Mouse (Mus musculus): ENCODE data around the gene Sit1.

Gene Sit1

GRCm38 (mm10) chr4:43483535-43484091, at the start of gene Sit1:
Gene Sit1, minus strand, starts transcription at chr4:43483734.
- DNase-seq (ENCODE audit: low read depth) = no peak

- DNase-seq (ENCODE audit: low read depth) = no peak
Observed at GRCm38 (mm10) chr4:43533270-43533669, 49.7 kb upstream of the Sit1 start.

- DNase-seq (ENCODE audit: low read depth) = peak; percentile 85
Observed at GRCm38 (mm10) chr4:43530581-43530980, 47.0 kb upstream of the Sit1 start.

GRCm38 (mm10) chr4:43530081-43530501, 46.6 kb upstream of the Sit1 start:
- no peak for DNase-seq (ENCODE audit: low read depth)

- DNase-seq (ENCODE audit: low read depth) = no peak
Observed at GRCm38 (mm10) chr4:43528487-43528886, 45.0 kb upstream of the Sit1 start.

GRCm38 (mm10) chr4:43527880-43528279, 44.3 kb upstream of the Sit1 start:
- DNase-seq (ENCODE audit: low read depth) = no peak

GRCm38 (mm10) chr4:43519956-43520355, 36.4 kb upstream of the Sit1 start:
- peak; percentile 75 for DNase-seq (ENCODE audit: low read depth)

- DNase-seq (ENCODE audit: low read depth) = no peak
Observed at GRCm38 (mm10) chr4:43519551-43519950, 36.0 kb upstream of the Sit1 start.

- no peak for DNase-seq (ENCODE audit: low read depth)
Observed at GRCm38 (mm10) chr4:43515764-43516708, 32.5 kb upstream of the Sit1 start.

- no peak for DNase-seq (ENCODE audit: low read depth)
Observed at GRCm38 (mm10) chr4:43513791-43514190, 30.3 kb upstream of the Sit1 start.

- DNase-seq (ENCODE audit: low read depth) = no peak
Observed at GRCm38 (mm10) chr4:43513300-43513699, 29.8 kb upstream of the Sit1 start.

- no peak for DNase-seq (ENCODE audit: low read depth)
Observed at GRCm38 (mm10) chr4:43512653-43513052, 29.1 kb upstream of the Sit1 start.

- DNase-seq (ENCODE audit: low read depth) = no peak
Observed at GRCm38 (mm10) chr4:43511675-43512454, 28.3 kb upstream of the Sit1 start.

GRCm38 (mm10) chr4:43509109-43509508, 25.6 kb upstream of the Sit1 start:
- no peak for DNase-seq (ENCODE audit: low read depth)

- DNase-seq (ENCODE audit: low read depth) = peak; percentile 62
Observed at GRCm38 (mm10) chr4:43508666-43508997, 25.1 kb upstream of the Sit1 start.

GRCm38 (mm10) chr4:43507938-43508665, 24.6 kb upstream of the Sit1 start:
- DNase-seq (ENCODE audit: low read depth) = no peak

GRCm38 (mm10) chr4:43506536-43507185, 23.1 kb upstream of the Sit1 start, which contains the start of gene Car9:
Gene Car9, plus strand, starts transcription at chr4:43506966.
- DNase-seq (ENCODE audit: low read depth) = no peak

- no peak for DNase-seq (ENCODE audit: low read depth)
Observed at GRCm38 (mm10) chr4:43506074-43506473, 22.5 kb upstream of the Sit1 start.

- DNase-seq (ENCODE audit: low read depth) = no peak
Observed at GRCm38 (mm10) chr4:43504269-43504668, 20.7 kb upstream of the Sit1 start.

GRCm38 (mm10) chr4:43503506-43503905, 20.0 kb upstream of the Sit1 start:
- DNase-seq (ENCODE audit: low read depth) = no peak

GRCm38 (mm10) chr4:43503041-43503440, 19.5 kb upstream of the Sit1 start:
- no peak for DNase-seq (ENCODE audit: low read depth)
